Mouse (Mus musculus): ENCODE data around the gene Fasn. TPM values are rescaled to one million over a fixed set of nuclear protein-coding genes. Genes with fewer than 3 reads are reported as not detected.
"Not testable (repeated sequence)": the region's sequence is repeated elsewhere in the genome, so short reads cannot be mapped to it uniquely, and the experiment has no call there.

Gene Fasn
- polyA plus RNA-seq, 1 experiment = 201 TPM

DNA sequence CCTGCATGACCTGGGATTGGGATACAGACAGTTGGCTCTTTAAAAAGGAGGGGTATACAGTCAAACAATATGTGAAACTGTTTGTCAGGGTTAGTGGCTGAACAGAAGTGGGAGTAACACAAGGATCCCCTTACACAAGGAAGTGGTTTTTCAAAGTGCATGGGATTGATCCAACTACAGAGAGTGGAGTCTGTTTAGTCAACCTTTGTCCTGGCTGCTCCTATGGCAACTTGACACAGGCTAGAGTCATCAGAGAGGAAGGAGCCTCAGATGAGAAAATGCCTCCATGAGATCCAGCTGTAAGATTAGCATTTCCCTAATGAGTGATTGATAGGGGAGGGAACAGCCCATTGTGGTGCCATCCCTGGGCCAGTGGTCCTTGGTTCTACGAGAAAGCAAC lies 56.1 kb downstream of the Fasn start:
- 29% methylated on average over 1 of the region's 1 CpGs for WGBS
- peak; percentile 72 for DNase-seq (ENCODE audit: low read depth, low spot score)

DNA sequence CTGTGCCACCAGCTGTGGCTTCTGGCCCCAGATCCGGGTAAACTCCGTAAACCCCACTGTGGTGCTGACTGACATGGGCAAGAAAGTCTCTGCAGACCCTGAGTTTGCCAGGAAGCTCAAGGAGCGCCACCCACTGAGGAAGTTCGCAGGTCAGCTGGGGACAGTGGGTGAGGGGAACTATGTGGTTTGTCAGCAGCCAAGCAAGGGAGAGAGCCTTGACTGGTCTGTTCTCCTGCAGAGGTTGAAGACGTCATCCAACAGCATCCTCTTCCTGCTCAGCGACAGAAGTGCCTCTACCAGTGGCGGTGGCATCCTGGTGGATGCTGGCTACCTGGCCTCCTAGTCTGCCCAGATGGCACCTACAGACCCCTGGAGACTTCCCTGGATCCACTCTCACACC lies 57.3 kb downstream of the Fasn start:
- DNase-seq (ENCODE audit: low read depth, low spot score) = not testable (repeated sequence)
- 85% methylated on average over 5 of the region's 7 CpGs for WGBS

DNA sequence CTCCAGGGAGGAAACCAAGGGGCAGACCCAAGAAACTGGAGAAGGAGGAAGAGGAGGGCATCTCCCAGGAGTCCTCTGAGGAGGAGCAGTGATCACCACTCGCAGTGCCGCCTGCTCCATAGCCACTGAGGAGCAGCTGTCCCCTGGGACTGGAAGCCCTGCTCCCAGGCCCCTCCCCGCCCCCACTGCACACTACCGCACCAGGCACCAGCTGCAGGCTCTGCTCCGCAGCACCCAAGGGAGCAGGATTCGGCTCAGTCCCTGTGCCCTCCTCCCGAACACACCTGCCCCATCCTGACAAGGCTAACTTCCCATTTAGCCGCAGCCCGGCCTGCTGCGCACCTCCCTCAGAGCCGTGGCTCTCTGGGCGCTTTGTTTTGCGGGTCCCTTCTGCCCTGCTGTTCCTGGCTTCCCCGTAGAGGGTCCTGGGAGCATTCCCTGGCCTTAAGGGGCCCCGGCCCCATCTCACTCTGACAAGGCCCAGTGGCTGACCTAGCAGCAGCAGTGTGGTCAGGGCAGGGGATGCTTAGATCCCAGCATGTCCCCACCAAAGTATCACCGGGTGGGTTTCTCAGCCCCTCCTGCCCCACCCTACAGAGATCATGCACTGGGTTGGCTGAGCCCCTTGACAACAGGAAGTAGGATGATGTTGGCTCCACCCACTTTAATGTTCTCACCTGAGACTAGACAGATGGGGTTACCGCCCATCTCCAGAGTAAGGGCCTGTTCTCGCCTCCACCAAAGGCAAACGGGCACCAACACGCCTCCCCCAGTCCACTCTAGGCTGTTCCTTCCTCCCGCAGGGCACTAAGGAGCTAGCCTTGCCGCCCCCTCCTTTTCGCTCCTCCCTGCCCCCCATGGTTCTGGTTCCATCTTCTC lies 61.0 kb downstream of the Fasn start:
- 12% methylated on average over 11 of the region's 23 CpGs for WGBS

DNA sequence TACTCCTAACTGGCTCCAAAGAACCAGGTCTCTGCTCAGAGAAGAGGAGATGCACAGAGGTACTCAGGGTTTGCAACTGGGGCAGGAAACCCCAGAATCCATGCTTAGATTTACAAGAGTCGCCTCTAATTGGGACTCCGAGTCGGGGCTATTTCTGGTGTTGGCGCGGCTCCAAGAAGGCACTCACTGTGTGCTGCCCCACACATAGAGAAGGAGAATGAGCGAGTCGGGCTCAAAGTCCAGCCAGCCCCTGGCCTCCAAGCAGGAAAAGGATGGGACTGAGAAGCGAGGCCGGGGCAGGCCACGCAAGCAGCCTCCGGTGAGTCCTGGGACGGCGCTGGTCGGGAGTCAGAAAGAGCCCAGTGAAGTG lies 61.7 kb downstream of the Fasn start, which contains the start of gene Hmga1b:
TSS of gene Hmga1b (plus strand) at position 123 of the 370 bp plus-strand sequence.
- not testable (repeated sequence) for DNase-seq (ENCODE audit: low read depth, low spot score)
- WGBS = 6% methylated on average over 14 of the region's 14 CpGs

More for the DNA sequence above, 61.0 kb downstream of the Fasn start:
- not testable (repeated sequence) for DNase-seq (ENCODE audit: low read depth, low spot score)

DNA sequence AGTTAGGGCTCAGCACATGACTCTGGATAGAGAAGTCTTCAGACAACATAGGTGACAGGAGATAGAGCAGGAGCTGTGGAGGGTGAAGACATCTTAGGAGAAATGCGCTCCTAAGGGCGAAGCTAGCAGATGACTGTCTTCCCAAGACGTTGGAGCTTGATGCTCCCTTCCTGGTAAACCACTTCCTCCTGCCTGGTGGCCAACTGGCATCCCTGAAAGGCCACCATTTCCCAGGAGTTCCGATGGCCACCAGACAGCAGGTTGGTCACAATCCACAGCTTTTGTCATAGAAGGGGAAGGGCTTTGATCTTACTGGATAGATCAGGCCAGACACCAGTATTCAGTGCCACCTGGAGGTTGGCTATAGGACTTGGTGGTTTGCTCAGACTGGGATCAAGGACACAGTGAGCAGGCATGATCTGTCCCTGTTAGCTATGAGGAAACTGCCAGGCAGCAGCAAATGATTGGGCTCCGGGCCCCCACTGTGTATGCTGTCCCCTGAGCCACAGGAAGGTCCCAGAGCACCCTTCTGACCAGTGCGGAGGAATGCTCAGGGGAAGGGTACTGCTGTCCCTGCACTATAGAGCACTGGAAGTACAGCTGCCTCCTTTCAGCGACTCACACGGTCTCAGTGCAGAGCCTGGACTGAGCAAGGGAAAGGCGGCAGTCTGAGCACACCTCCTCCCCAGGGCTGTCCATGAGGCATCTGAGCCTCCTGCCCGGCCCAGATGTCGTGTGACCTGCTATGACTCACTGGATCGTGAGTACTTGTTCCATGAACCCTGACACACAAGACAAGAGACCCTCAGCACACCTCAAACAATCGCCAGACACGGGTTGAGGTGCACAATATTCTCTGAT lies 62.3 kb downstream of the Fasn start:
- WGBS = 45% methylated on average over 14 of the region's 14 CpGs
- no peak for DNase-seq (ENCODE audit: low read depth, low spot score)

DNA sequence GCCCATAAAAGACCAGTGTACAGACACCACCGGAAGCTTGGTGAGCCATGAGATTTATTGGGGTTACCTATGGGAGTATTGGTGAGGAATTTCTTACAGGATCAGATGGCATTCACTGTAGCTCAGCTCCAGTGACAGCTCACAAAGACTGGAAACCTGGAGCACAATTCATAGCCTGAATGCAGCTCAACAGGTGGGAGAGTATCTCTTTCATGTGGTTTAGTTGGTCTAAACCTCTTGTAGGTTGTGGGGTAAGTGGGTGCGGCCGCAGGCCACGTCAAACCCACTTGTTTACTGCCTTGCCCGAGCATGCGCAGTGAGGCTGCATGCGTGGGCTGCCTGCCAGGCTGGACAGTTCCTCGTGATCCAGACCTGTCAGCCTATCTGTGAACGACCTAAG lies 64.1 kb downstream of the Fasn start:
- 82% methylated on average over 9 of the region's 9 CpGs for WGBS
- no peak for DNase-seq (ENCODE audit: low read depth, low spot score)

Other genes with a start within 250 kb of the Fasn start
- 745 and 760 TPM in 2 replicates for gene Arhgdia, start 242.9 kb downstream of the Fasn start, polyA plus RNA-seq (2012; rRNA removed)
- gene Alyref, start 226.2 kb downstream of the Fasn start, polyA plus RNA-seq (2012; rRNA removed) = 45.9 and 54.0 TPM in 2 replicates
- gene Anapc11, start 226.1 kb downstream of the Fasn start, polyA plus RNA-seq (2012; rRNA removed) = 84.8 and 85.4 TPM in 2 replicates
- gene Npb, start 216.1 kb downstream of the Fasn start, polyA plus RNA-seq (2012; rRNA removed) = 0.63 and 1.0 TPM in 2 replicates
- 397 and 622 TPM in 2 replicates for gene Pcyt2, start 206.6 kb downstream of the Fasn start, polyA plus RNA-seq (2012; rRNA removed)
- 117 and 124 TPM in 2 replicates for gene Sirt7, start 199.3 kb downstream of the Fasn start, polyA plus RNA-seq (2012; rRNA removed)
- gene Mafg, start 190.9 kb downstream of the Fasn start, polyA plus RNA-seq (2012; rRNA removed) = 28.4 and 30.8 TPM in 2 replicates
- gene Pycr1, start 180.8 kb downstream of the Fasn start, polyA plus RNA-seq (2012; rRNA removed) = 16.4 and 16.7 TPM in 2 replicates
- gene Myadml2, start 176.4 kb downstream of the Fasn start, polyA plus RNA-seq (2012; rRNA removed) = 0.53 and 0.56 TPM in 2 replicates
- 0.45 and 0.79 TPM in 2 replicates for gene Notum, start 163.4 kb downstream of the Fasn start, polyA plus RNA-seq (2012; rRNA removed)
- 74.9 and 88.8 TPM in 2 replicates for gene Aspscr1, start 151.6 kb downstream of the Fasn start, polyA plus RNA-seq (2012; rRNA removed)
- gene Cenpx, start 110.8 kb downstream of the Fasn start, polyA plus RNA-seq (2012; rRNA removed) = 94.1 and 101 TPM in 2 replicates
- 21.3 and 34.5 TPM in 2 replicates for gene Lrrc45, start 110.6 kb downstream of the Fasn start, polyA plus RNA-seq (2012; rRNA removed)
- 8.5 and 10.1 TPM in 2 replicates for gene Rac3, start 103.1 kb downstream of the Fasn start, polyA plus RNA-seq (2012; rRNA removed)
- 63.8 and 66.5 TPM in 2 replicates for gene Dcxr, start 97.3 kb downstream of the Fasn start, polyA plus RNA-seq (2012; rRNA removed)
- gene Cbr2, start 92.4 kb downstream of the Fasn start, polyA plus RNA-seq (2012; rRNA removed) = 4.4 and 6.9 TPM in 2 replicates
- 1.9 and 2.1 TPM in 2 replicates for gene Hmga1b, start 61.8 kb downstream of the Fasn start, polyA plus RNA-seq (2012; rRNA removed)
- 60.4 and 73.4 TPM in 2 replicates for gene Rfng, start 40.3 kb downstream of the Fasn start, polyA plus RNA-seq (2012; rRNA removed)
- gene Gps1, start 40.3 kb downstream of the Fasn start, polyA plus RNA-seq (2012; rRNA removed) = 124 and 130 TPM in 2 replicates
- gene Dus1l, start 28.1 kb downstream of the Fasn start, polyA plus RNA-seq (2012; rRNA removed) = 41.7 and 42.1 TPM in 2 replicates
- gene Ccdc57, start 108.3 kb upstream of the Fasn start, polyA plus RNA-seq (2012; rRNA removed) = 0.90 and 1.1 TPM in 2 replicates
- gene Slc16a3, start 123.9 kb upstream of the Fasn start, polyA plus RNA-seq (2012; rRNA removed) = 12.8 and 36.6 TPM in 2 replicates
- 74.9 and 77.2 TPM in 2 replicates for gene Csnk1d, start 166.8 kb upstream of the Fasn start, polyA plus RNA-seq (2012; rRNA removed)
- gene Cd7, start 214.9 kb upstream of the Fasn start, polyA plus RNA-seq (2012; rRNA removed) = 28.9 and 53.4 TPM in 2 replicates
- gene Sectm1b, start 239.0 kb upstream of the Fasn start, polyA plus RNA-seq (2012; rRNA removed) = 251 and 268 TPM in 2 replicates